Mouse (Mus musculus): Measurements from ENCODE around the gene Tyk2.
A peak's percentile ranks its signal among the peaks of the same experiment; 100 is the strongest.

Tyk2 gene

GRCm38 (mm10) chr9:21149077-21149653 is 18.1 kb upstream of the Tyk2 start:
- DNase-seq = no peak

GRCm38 (mm10) chr9:21148427-21148826 is 17.4 kb upstream of the Tyk2 start:
- DNase-seq = no peak

GRCm38 (mm10) chr9:21146722-21147121 is 15.7 kb upstream of the Tyk2 start:
- peak; percentile 62 for DNase-seq

- no peak for DNase-seq
Observed at GRCm38 (mm10) chr9:21145431-21145830, 14.4 kb upstream of the Tyk2 start.

GRCm38 (mm10) chr9:21144361-21144760 is 13.3 kb upstream of the Tyk2 start:
- DNase-seq = no peak

- DNase-seq = no peak
Observed at GRCm38 (mm10) chr9:21141922-21142321, 10.9 kb upstream of the Tyk2 start.

GRCm38 (mm10) chr9:21138386-21138785 is 7.3 kb upstream of the Tyk2 start:
- no peak for DNase-seq

GRCm38 (mm10) chr9:21137229-21137628 is 6.2 kb upstream of the Tyk2 start:
- DNase-seq = peak; percentile 76

GRCm38 (mm10) chr9:21136401-21136800 is 5.4 kb upstream of the Tyk2 start:
- peak; percentile 38 for DNase-seq

GRCm38 (mm10) chr9:21135941-21136381 is 4.9 kb upstream of the Tyk2 start:
- DNase-seq = no peak

- no peak for DNase-seq
Observed at GRCm38 (mm10) chr9:21135329-21135890, 4.4 kb upstream of the Tyk2 start.

- no peak for DNase-seq
Observed at GRCm38 (mm10) chr9:21134595-21135328, 3.7 kb upstream of the Tyk2 start.

GRCm38 (mm10) chr9:21133064-21133707 is 2.1 kb upstream of the Tyk2 start:
- DNase-seq = peak; percentile 61

GRCm38 (mm10) chr9:21132102-21132775 is 1.2 kb upstream of the Tyk2 start:
- no peak for DNase-seq

GRCm38 (mm10) chr9:21126259-21126627 is 4.8 kb downstream of the Tyk2 start:
- DNase-seq = no peak

GRCm38 (mm10) chr9:21125502-21126258 is 5.4 kb downstream of the Tyk2 start:
- no peak for DNase-seq

GRCm38 (mm10) chr9:21124837-21125236 is 6.2 kb downstream of the Tyk2 start:
- no peak for DNase-seq

GRCm38 (mm10) chr9:21121483-21121882 is 9.6 kb downstream of the Tyk2 start:
- no peak for DNase-seq

- DNase-seq = no peak
Observed at GRCm38 (mm10) chr9:21117073-21117472, 14.0 kb downstream of the Tyk2 start.

GRCm38 (mm10) chr9:21115105-21115504 is 15.9 kb downstream of the Tyk2 start:
- DNase-seq = no peak

- DNase-seq = no peak
Observed at GRCm38 (mm10) chr9:21114190-21114589, 16.9 kb downstream of the Tyk2 start.

GRCm38 (mm10) chr9:21113751-21114150 is 17.3 kb downstream of the Tyk2 start:
- no peak for DNase-seq
